Mouse (Mus musculus) kidney, adult 2 months (tissue): ENCODE measurements around the gene Tbcb.

Experiments used
- CTCF ChIP-seq: fragments of 200-500 bp; conservative IDR thresholded peaks from 2 replicates; pipeline ENCODE4 v1.5.1; 2011; ENCODE audit warnings: low read depth, mild to moderate bottlenecking, control low read depth, low read length, moderate library complexity, mixed read lengths; ENCODE audit not compliant: insufficient read depth, insufficient read length
- POLR2A ChIP-seq: fragments of 200-500 bp; IDR thresholded peaks from one replicate; pipeline ENCODE4 v1.6.1; 2011; ENCODE audit warnings: low read depth, low read length, control low read depth

- TF ChIP-seq POLR2A (no peak), CTCF (no peak)
These were observed 1.3 kb upstream of the Tbcb start for GRCm38 (mm10) chr7:30233387-30233786.
